Mouse (Mus musculus): Measurements from ENCODE around the gene Gm39566. TPM values are rescaled to one million over a fixed set of nuclear protein-coding genes. Genes with fewer than 3 reads are reported as not detected.
A peak's percentile ranks its signal among the peaks of the same experiment; 100 is the strongest.

The Gm39566 gene
- polyA plus RNA-seq, 1 experiment from 2014 or later, result not detected

- no peak for TF ChIP-seq CTCF (IDR thresholded peaks at IDR 0.05)
- ATAC-seq (no peak), DNase-seq (ENCODE audit: low read depth, low spot score) (no peak)
- peaks cover 6% of the 10 kb centered on the region for H3K27me3 ChIP-seq
- POLR2A ChIA-PET, result no interaction called here
- in situ Hi-C loops (cut with MboI; ENCODE audit: low pct_unique_long_range_greater_than_20kb), result loop anchor here (5.0 kb wide), 1 partner anchor 72 kb away; the partner anchor contains the start of gene Tmem95
- CTCF ChIA-PET, result interaction anchor here (1.2 to 1.4 kb wide), 4 partner anchors 9 to 49 kb away, joined by 3 read pairs; partner anchors contain the start of gene Gm39566
These were observed 9.9 kb downstream of the Gm39566 start, which contains the start of gene Tmem102 for GRCm38 (mm10) chr11:69804972-69805909. Tmem102 (minus strand) TSS chr11:69805624.

DNA sequence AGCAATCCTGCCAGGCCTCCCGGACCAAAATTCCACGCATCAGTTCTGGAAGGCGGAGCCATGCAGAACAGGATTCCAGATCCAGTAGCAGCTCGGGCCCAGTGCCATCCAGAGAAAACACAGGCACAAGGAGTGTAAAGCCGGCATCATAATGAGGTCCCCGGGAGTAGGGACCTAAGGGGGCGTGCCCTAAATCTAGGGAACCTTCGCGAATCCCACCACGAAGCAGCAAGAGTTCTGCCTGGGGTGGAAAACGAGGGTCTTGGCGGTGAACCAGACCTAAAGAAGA is 10.5 kb downstream of the Gm39566 start:
- ATAC-seq (no peak), DNase-seq (ENCODE audit: low read depth, low spot score) (no peak)
- ChIA-PET POLR2A (no interaction called here), CTCF (no interaction called here)
- in situ Hi-C loops (cut with MboI; ENCODE audit: low pct_unique_long_range_greater_than_20kb), result no loop called here
- no peak for TF ChIP-seq CTCF (IDR thresholded peaks at IDR 0.05)
- peaks cover 5% of the 10 kb centered on the region for H3K27me3 ChIP-seq

GRCm38 (mm10) chr11:69803786-69804651 is 11.1 kb downstream of the Gm39566 start:
- ATAC-seq (peak; percentile 58), DNase-seq (ENCODE audit: low read depth, low spot score) (no peak)
- in situ Hi-C loops (cut with MboI; ENCODE audit: low pct_unique_long_range_greater_than_20kb), result no loop called here
- no peak for TF ChIP-seq CTCF (IDR thresholded peaks at IDR 0.05)
- POLR2A ChIA-PET, result no interaction called here
- peaks cover 5% of the 10 kb centered on the region for H3K27me3 ChIP-seq
- CTCF ChIA-PET, result interaction anchor here (1.2 to 1.4 kb wide), 2 partner anchors 50 to 72 kb away, joined by 3 to 4 read pairs; no protein-coding TSS in a partner anchor

- POLR2A ChIA-PET, result no interaction called here
- ATAC-seq (no peak), DNase-seq (ENCODE audit: low read depth, low spot score) (no peak)
- CTCF ChIA-PET, result interaction anchor here (1.2 to 1.4 kb wide), 2 partner anchors 49 to 73 kb away, joined by 3 to 4 read pairs; no protein-coding TSS in a partner anchor
- in situ Hi-C loops (cut with MboI; ENCODE audit: low pct_unique_long_range_greater_than_20kb), result no loop called here
- TF ChIP-seq CTCF (IDR thresholded peaks at IDR 0.05), result no peak
- H3K27me3 ChIP-seq, result peaks cover 5% of the 10 kb centered on the region
These were observed 11.8 kb downstream of the Gm39566 start for GRCm38 (mm10) chr11:69803328-69803727.

DNA sequence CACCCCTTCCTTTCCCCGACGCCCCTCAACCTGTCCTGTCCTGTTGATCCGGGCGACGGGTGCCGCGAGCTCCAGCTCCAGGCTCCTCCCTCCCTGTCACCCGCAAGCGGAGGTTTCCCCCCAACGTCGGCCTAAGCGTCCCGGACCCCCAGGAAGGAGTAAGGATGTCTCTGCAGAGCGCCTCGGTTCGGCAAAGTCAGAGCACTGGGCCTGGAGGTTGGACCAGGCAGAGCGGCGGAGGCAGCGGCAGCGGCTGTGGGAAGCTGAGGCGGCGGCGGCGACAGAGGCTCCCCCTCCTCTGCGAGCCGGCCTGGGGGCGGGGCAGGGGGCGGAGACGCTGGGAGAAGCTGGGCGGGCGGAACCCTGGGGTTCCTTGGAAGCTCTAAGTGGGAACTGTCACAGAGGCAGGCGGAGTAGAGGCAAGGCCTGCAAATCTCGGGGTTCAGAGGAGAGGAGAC is 12.4 kb downstream of the Gm39566 start:
- ChIA-PET CTCF (interaction anchor here (1.4 kb wide), 1 partner anchor 49 kb away, joined by 4 read pairs; no protein-coding TSS in a partner anchor), POLR2A (no interaction called here)
- no peak for TF ChIP-seq CTCF (IDR thresholded peaks at IDR 0.05)
- ATAC-seq (no peak), DNase-seq (ENCODE audit: low read depth, low spot score) (no peak)
- in situ Hi-C loops (cut with MboI; ENCODE audit: low pct_unique_long_range_greater_than_20kb), result no loop called here
- peaks cover 5% of the 10 kb centered on the region for H3K27me3 ChIP-seq

DNA sequence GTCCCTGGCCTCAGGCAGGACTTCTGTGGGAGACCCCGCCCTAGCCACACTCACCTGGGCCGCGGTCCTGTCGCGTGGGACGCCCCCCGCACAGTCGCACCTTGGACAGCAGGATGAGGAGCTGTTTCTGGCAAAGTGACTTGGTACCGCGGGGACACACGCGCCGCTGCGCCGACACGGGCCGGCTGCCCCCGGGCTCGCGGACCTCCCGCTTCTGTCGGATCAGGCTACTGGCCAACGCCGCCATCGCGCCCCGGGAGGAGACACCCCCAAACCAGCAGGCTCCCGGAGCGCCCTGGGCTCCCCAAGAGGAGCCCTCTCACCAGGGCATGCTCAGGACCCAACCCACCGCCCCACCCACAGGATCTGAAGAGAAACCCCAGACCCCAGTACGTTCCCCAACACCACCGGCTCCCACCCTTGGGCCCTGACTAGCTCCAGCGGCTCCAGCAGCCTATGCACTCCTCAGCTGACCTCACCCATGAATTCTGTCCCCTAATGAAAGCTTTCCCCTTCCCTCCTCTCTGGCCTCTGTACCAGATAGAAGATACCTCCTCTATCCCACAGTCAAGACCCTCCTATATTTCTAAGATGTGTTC is 13.6 kb downstream of the Gm39566 start, which contains the start of gene Fgf11:
TSS of gene Fgf11 (minus strand) at position 479 of the 599 bp plus-strand sequence.
- peaks cover 5% of the 10 kb centered on the region for H3K27me3 ChIP-seq
- POLR2A ChIA-PET, result no interaction called here
- DNase-seq (ENCODE audit: low read depth, low spot score) (no peak), ATAC-seq (no peak)
- TF ChIP-seq CTCF (IDR thresholded peaks at IDR 0.05), result no peak
- in situ Hi-C loops (cut with MboI; ENCODE audit: low pct_unique_long_range_greater_than_20kb), result no loop called here
- CTCF ChIA-PET, result interaction anchor here (2.0 kb wide), 1 partner anchor 77 kb away, joined by 5 read pairs; the partner anchor contains the start of gene Tmem95

DNA sequence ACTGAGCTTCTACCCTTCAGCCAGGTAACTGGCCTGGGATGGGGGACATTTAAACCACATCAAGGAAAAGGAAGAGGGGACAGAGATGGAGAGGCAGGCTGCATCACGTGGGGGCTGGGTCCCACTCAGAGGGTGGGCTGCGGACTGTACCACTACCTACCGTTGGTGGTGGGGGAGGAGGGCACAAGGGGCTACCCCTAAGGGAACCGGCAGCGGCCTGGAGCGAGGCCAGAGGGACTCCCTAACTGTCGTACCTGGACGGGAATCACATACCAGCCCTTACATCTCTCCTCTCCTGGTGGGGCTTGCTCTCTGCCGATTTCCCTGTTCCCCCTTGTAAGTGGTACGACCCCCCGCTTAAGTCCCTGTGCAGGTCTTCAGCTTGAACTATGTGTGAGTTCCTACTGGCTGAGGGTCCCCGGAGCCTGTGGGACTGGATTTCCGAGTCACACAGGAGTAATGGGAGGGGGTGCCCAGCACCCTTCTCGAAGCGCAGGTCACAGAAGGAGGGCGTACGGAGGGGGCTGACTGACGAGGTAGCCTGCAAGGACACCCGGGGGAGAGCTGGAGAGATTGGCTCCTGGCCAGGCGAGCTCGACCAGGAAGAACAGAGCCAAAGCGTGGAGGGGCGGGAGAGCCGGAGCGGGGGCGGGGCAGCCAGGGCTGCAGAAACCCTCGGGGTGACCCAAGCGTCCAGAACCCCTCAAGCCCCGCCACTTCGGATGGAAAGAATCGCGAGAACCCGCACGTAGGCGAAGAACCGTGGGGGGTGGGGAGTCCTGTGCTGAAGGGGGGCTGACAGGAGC is 14.5 kb downstream of the Gm39566 start:
- CTCF ChIA-PET, result interaction anchor here (1.1 to 2.0 kb wide), 2 partner anchors 9 to 78 kb away, joined by 3 to 5 read pairs; partner anchors contain the start of gene Tmem95
- POLR2A ChIA-PET, result no interaction called here
- no peak for TF ChIP-seq CTCF (IDR thresholded peaks at IDR 0.05)
- peaks cover 5% of the 10 kb centered on the region for H3K27me3 ChIP-seq
- DNase-seq (ENCODE audit: low read depth, low spot score) (no peak), ATAC-seq (no peak)
- in situ Hi-C loops (cut with MboI; ENCODE audit: low pct_unique_long_range_greater_than_20kb), result no loop called here

- peaks cover 5% of the 10 kb centered on the region for H3K27me3 ChIP-seq
- in situ Hi-C loops (cut with MboI; ENCODE audit: low pct_unique_long_range_greater_than_20kb), result no loop called here
- POLR2A ChIA-PET, result no interaction called here
- no peak for TF ChIP-seq CTCF (IDR thresholded peaks at IDR 0.05)
- no peak for DNase-seq (ENCODE audit: low read depth, low spot score)
- CTCF ChIA-PET, result interaction anchor here (1.1 kb wide), 1 partner anchor 10 kb away, joined by 3 read pairs; no protein-coding TSS in a partner anchor
- no peak for ATAC-seq
These were observed 15.0 kb downstream of the Gm39566 start for GRCm38 (mm10) chr11:69800138-69800391.

DNA sequence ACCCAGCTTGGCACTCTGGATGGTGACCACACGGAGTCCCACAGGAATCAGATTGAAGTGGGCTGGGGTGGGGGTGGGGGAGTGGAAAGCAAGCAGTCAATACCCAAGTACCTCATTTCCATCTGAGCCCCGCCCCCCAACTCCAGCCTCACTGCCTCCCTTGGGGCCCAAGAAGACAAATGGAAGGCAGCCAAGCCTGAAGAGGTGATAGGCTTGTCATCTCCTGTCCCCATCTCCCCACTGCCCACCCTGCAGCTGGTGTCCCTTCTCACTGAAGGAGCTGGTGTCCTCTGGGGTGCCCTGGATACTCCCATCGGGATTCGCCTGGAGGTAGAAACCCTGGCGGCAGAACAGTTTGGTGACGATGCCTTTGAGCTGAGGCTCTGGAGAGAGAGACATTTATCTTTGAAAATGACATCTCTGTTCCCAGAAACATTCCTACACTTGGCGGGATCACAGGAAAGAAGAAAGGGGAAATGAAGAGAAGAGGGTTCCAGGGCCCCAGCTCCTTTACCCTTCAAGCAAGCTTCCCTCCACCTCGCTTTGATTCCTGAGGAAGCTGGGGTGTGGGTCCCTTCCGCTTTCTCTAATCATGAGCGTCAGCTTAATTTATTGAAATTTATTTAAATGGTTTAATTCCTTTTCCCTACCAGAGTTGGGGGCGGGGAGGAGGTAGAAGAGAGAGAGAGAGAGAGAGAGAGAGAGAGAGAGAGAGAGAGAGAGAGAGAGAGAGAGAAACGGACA is 15.5 kb downstream of the Gm39566 start:
- CTCF ChIA-PET, result interaction anchor here (1.1 kb wide), 1 partner anchor 10 kb away, joined by 3 read pairs; no protein-coding TSS in a partner anchor
- DNase-seq (ENCODE audit: low read depth, low spot score) (no peak), ATAC-seq (no peak)
- in situ Hi-C loops (cut with MboI; ENCODE audit: low pct_unique_long_range_greater_than_20kb), result no loop called here
- H3K27me3 ChIP-seq, result peaks cover 5% of the 10 kb centered on the region
- POLR2A ChIA-PET, result no interaction called here
- TF ChIP-seq CTCF (IDR thresholded peaks at IDR 0.05), result no peak

Data from Patski (cell line).